Mouse (Mus musculus): ENCODE measurements around the gene Usp32. TPM values are rescaled to one million over a fixed set of nuclear protein-coding genes. Genes with fewer than 3 reads are reported as not detected.

The Usp32 gene
- polyA plus RNA-seq (2017; shearing (Covaris generic)), result 19.0 TPM

GRCm38 (mm10) chr11:85139581-85140540, at the start of gene Usp32:
Gene Usp32, minus strand, starts transcription at chr11:85140161.

DNA sequence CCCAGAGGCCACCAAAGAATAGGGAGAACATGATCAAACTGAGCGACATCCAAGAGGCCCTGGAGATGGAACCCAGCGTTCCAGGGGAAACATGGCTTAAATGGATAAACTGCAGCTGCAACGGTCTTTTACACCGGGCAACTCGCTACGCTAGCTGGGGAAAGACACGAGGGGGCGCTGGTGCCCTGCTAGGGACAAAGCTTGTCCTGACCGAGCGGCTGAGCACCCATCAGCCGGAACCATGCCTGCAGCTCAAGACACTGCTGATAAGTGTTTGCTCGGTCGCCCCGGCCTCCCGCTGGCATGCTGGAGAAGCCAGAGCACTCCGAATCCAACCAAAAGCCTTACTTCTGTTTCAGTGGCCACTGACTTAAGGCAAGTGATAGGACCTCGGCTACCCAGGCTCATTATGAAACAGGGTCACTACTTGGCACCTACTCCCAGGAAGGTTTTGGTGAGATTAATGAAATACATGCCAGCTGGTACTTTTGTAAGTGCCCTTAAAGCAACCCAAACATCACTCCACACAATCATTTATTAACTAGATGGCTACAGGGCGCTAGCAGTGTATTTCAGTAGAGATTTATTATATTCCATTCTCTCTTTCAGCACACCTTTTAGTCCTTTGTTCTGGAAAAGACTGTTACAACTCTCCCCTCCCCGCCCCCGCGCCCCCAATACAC, 30.2 kb upstream of the Usp32 start, which contains the start of gene 1700125H20Rik:
TSS of gene 1700125H20Rik (plus strand) at position 347 of the 683 bp plus-strand sequence.

GRCm38 (mm10) chr11:84957591-84958270, 182.2 kb downstream of the Usp32 start, which contains the start of gene Car4:
Gene Car4, plus strand, starts transcription at chr11:84957786.

Other genes starting within 250 kb of the Usp32 start
- gene Znhit3, start 223.8 kb downstream of the Usp32 start, polyA plus RNA-seq (2017; shearing (Covaris generic)), result 25.4 TPM
- gene Car4, start 182.4 kb downstream of the Usp32 start, polyA plus RNA-seq (2017; shearing (Covaris generic)), result not detected
- gene 1700125H20Rik, start 30.2 kb upstream of the Usp32 start, polyA plus RNA-seq (2017; shearing (Covaris generic)), result not detected
- 41.1 TPM for gene Appbp2, start 95.0 kb upstream of the Usp32 start, polyA plus RNA-seq (2017; shearing (Covaris generic))
- 63.3 TPM for gene Ppm1d, start 171.1 kb upstream of the Usp32 start, polyA plus RNA-seq (2017; shearing (Covaris generic))
- gene Bcas3, start 213.0 kb upstream of the Usp32 start, polyA plus RNA-seq (2017; shearing (Covaris generic)), result 49.5 TPM

Measured in effector memory CD4-positive, alpha-beta T cell, adult 5 months (primary cell).